Mouse (Mus musculus) cerebellum, postnatal 4 days (tissue): ENCODE measurements around the gene Gm6583.
"Not testable (repeated sequence)": the region's sequence is repeated elsewhere in the genome, so short reads cannot be mapped to it uniquely, and the experiment has no call there.

Experiments used
- DNase-seq, 2 experiments: peaks; one replicate each; pipeline ENCODE4 v3.0.0; 2022; ENCODE audit warnings: low spot score in 2 of 2, mixed read lengths in 1 of 2

Gene Gm6583

GRCm38 (mm10) chr5:112325546-112326445, 30.0 kb downstream of the Gm6583 start, which contains the start of gene Tfip11:
Tfip11 (plus strand) TSS chr5:112326358.
- DNase-seq = peak; percentile 97

- no peak for DNase-seq
These were observed 30.9 kb downstream of the Gm6583 start for GRCm38 (mm10) chr5:112324637-112325545.

- no peak for DNase-seq
These were observed 32.6 kb downstream of the Gm6583 start for GRCm38 (mm10) chr5:112323246-112323645.

- DNase-seq = no peak
These were observed 34.5 kb downstream of the Gm6583 start for GRCm38 (mm10) chr5:112321376-112321775.

- DNase-seq = no peak
These were observed 34.9 kb downstream of the Gm6583 start for GRCm38 (mm10) chr5:112320936-112321335.

- no peak for DNase-seq
These were observed 35.5 kb downstream of the Gm6583 start for GRCm38 (mm10) chr5:112320379-112320778.

GRCm38 (mm10) chr5:112319343-112319742, 36.5 kb downstream of the Gm6583 start:
- DNase-seq = not testable (repeated sequence)

GRCm38 (mm10) chr5:112317328-112317727, 38.5 kb downstream of the Gm6583 start:
- DNase-seq = no peak

GRCm38 (mm10) chr5:112316468-112316867, 39.4 kb downstream of the Gm6583 start:
- no peak for DNase-seq

- DNase-seq = no peak
These were observed 42.5 kb downstream of the Gm6583 start for GRCm38 (mm10) chr5:112313222-112313885.

GRCm38 (mm10) chr5:112305842-112306241, 50.0 kb downstream of the Gm6583 start:
- DNase-seq = no peak
